Mouse (Mus musculus): Measurements from ENCODE around the gene Clip4.

The Clip4 gene

GRCm38 (mm10) chr17:71872976-71873375 is 104.7 kb downstream of the Clip4 start:
- peak in 1 of 2 experiments; percentile 12 for DNase-seq (ENCODE audit: low spot score in 2 of 2)

GRCm38 (mm10) chr17:71874077-71874476 is 105.8 kb downstream of the Clip4 start:
- peak; percentile 27 to 56 for DNase-seq (ENCODE audit: low spot score in 2 of 2)

DNA sequence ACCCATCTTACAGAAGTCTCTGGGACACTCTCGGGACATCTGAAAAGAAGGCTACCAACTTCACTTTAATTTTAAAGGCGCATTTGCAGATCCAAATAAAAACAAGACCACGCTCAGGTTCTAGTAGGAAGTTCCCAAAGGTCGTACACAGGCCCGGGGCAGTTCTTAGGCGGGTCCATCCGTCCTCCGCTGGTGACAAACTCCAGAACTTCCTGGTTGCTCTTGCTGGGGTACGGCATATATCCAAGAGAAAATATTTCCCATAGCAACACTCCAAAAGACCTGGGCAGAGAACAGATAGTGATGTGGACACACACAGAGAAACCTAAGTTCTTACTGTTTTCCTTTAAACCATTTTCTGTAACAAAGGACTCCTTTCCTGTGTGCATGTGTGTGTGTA is 106.5 kb downstream of the Clip4 start:
- no peak for DNase-seq (ENCODE audit: low spot score in 2 of 2)

GRCm38 (mm10) chr17:71875492-71875891 is 107.2 kb downstream of the Clip4 start:
- DNase-seq (ENCODE audit: low spot score in 2 of 2) = no peak

- no peak for DNase-seq (ENCODE audit: low spot score in 2 of 2)
Observed at GRCm38 (mm10) chr17:71881369-71881768, 113.1 kb downstream of the Clip4 start.

GRCm38 (mm10) chr17:71909107-71909506 is 140.8 kb downstream of the Clip4 start:
- DNase-seq (ENCODE audit: low spot score in 2 of 2) = peak in 1 of 2 experiments; percentile 6

DNA sequence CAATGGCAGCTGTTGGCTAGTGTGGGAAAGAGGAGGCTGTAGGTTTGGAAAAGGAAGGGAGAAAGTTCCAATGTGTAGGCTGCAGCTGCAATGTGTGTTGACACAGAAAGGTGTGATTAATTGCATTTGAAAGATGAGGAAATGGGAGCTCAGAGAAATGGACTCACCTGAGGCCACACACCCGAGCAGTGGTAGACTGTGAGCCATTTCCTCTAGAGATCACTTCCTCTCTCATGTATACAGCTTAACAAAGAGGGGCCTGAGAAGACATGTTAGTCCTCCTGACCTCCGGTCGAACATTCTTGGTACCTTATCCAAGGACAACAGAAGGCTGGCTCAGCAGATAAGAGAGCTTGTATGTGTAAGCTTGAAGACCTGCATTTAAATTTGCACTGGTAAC is 144.9 kb downstream of the Clip4 start:
- DNase-seq (ENCODE audit: low spot score in 2 of 2) = no peak

Measured in urinary bladder, adult 18-20 months (tissue).